Mouse (Mus musculus): ENCODE measurements around the gene Ube2e3. TPM values are rescaled to one million over a fixed set of nuclear protein-coding genes. Genes with fewer than 3 reads are reported as not detected.

The Ube2e3 gene
- polyA plus RNA-seq, 1 experiment = 26.2 TPM

DNA sequence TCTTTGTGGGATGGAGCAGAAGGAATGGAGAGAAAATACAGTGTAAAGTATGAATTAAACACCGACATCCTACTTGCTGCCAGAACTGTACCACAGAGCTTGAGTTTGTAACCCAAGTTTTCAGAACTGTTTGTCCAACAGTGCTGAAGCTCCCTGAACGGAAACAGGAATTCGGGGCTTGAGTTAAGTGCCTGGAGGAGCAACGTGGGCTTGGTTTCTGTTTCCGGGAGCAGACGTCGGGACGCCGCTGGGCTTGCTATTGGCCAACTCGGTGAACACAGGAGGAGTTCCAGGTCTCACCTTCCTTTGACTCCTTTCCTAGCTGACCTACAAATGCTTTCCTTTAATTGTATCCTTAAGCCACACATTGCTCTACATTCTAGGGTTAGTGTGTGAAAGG, 22.2 kb upstream of the Ube2e3 start:
- Histone ChIP-seq H3K79me3 (ENCODE audit: low read depth) (no peaks in the 10 kb centered on the region), H3K4me3 (ENCODE audit: insufficient read depth, poor library complexity, severe bottlenecking) (no peak overlapping the region), H3K27me3 (ENCODE audit: control insufficient read depth, insufficient read depth, insufficient read length) (no peaks in the 10 kb centered on the region), H3K79me2 (ENCODE audit: control insufficient read depth, insufficient read depth) (no peaks in the 10 kb centered on the region), H3ac (ENCODE audit: control insufficient read depth, insufficient read length, low read depth) (no peak overlapping the region), H3K36me3 (ENCODE audit: control insufficient read depth, insufficient read depth) (no peaks in the 10 kb centered on the region)
- TF ChIP-seq FOSL1 (IDR thresholded peaks at IDR 0.05; ENCODE audit: insufficient read depth, low read length, poor library complexity, severe bottlenecking) (no peak), CEBPB (IDR thresholded peaks at IDR 0.05; ENCODE audit: low read depth) (no peak)

DNA sequence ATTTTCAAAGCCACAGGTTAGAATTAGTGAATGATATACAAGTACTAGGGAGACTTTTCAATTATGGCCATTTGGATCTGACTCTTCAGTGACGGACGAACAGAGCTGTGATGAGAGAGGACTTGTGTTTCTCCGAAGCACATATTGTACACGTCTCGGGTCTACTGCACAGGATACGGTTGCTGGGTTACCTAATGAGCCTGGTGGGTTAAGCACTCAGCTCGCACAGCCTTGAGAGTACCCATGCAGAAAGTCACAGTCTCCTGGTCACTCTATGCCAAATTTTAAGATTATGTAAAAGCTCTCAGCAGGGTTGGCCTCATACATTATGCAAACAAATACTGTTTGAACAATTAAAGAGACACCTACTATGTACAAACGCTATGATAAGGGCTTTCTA, 13.6 kb upstream of the Ube2e3 start:
- Histone ChIP-seq H3K27me3 (ENCODE audit: control insufficient read depth, insufficient read depth, insufficient read length) (no peaks in the 10 kb centered on the region), H3K4me3 (ENCODE audit: insufficient read depth, poor library complexity, severe bottlenecking) (no peak overlapping the region), H3K79me2 (ENCODE audit: control insufficient read depth, insufficient read depth) (no peaks in the 10 kb centered on the region), H3ac (ENCODE audit: control insufficient read depth, insufficient read length, low read depth) (no peak overlapping the region), H3K36me3 (ENCODE audit: control insufficient read depth, insufficient read depth) (no peaks in the 10 kb centered on the region), H3K79me3 (ENCODE audit: low read depth) (no peaks in the 10 kb centered on the region)
- TF ChIP-seq USF1 (IDR thresholded peaks at IDR 0.05; ENCODE audit: low read depth) = no peak
- TF ChIP-seq MYOD1 (IDR thresholded peaks at IDR 0.05; ENCODE audit: control insufficient read depth, insufficient read length, low read depth) = no peak
- no peak for TF ChIP-seq MAX (IDR thresholded peaks at IDR 0.05)
- TF ChIP-seq CTCF (IDR thresholded peaks at IDR 0.05; ENCODE audit: control insufficient read depth, insufficient read depth, insufficient read length) = no peak
- TF ChIP-seq CEBPB (IDR thresholded peaks at IDR 0.05; ENCODE audit: low read depth) = no peak
- TF ChIP-seq FOSL1 (IDR thresholded peaks at IDR 0.05; ENCODE audit: insufficient read depth, low read length, poor library complexity, severe bottlenecking) = no peak
- TF ChIP-seq MYOG (IDR thresholded peaks at IDR 0.05; ENCODE audit: control insufficient read depth, extremely low read depth, insufficient read length) = no peak

DNA sequence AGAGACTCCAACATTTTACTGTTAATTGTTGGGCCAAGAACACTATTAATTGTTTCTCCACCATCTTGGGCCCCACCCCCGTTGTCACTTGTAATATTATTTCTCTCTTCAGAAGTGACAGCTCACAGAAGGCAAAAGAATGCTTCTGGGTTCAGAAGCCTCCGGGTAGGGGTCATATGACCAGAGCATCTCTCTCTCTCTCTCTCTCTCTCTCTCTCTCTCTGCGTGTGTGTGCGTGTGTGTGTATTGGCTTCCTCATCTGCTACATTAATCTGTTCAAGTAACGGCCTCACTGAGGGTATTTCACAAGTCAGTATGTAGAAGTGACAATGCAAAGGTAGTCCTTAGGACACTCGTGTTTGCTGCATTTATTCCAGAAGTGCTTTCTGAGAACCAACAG, 9.3 kb upstream of the Ube2e3 start:
- no peaks in the 10 kb centered on the region for H3K36me3 ChIP-seq (ENCODE audit: control insufficient read depth, insufficient read depth)
- H3K79me2 ChIP-seq (ENCODE audit: control insufficient read depth, insufficient read depth) = no peaks in the 10 kb centered on the region
- H3K4me3 ChIP-seq (ENCODE audit: insufficient read depth, poor library complexity, severe bottlenecking) = no peak overlapping the region

DNA sequence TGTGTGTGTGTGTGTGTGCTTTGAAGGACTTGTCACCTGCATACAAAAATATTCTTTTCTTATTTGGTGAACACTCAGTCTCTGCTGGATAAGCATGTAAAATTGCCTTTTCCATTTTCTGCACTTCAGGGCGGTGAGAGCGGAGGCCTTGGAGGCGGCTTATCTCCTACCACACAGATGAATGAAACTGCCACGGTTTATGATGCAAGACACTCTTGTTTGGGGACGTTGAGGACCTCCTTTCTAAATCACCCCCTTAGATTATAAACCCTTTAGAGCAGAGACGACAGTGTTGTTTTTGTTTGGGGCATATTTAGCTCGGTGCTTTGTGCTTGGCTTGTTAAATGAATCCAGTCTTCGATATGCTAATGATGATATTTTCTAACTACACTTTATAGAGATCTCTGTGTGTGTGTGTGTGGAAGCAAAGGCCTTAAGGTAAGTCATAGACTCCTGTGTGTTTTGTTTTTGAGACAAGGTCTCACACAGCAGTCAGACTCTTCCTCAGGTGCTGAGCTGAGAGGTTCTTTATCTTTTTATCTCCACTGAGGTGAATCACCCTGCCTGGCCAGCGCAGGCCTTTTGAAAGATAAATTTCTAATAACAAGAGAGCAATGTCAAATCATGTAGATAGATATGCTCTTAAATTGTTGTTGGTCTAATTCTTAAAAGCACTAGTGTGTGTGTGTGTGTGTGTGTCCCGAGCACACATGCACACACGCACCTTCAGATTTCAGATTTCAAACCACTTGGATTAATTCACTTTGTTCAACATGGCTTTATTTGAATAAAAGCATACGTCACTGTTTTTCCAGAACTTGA, 8.4 kb upstream of the Ube2e3 start:
- no peaks in the 10 kb centered on the region for H3K36me3 ChIP-seq (ENCODE audit: control insufficient read depth, insufficient read depth)
- no peaks in the 10 kb centered on the region for H3K79me2 ChIP-seq (ENCODE audit: control insufficient read depth, insufficient read depth)
- no peaks in the 10 kb centered on the region for H3K79me3 ChIP-seq (ENCODE audit: low read depth)
- H3K27me3 ChIP-seq (ENCODE audit: control insufficient read depth, insufficient read depth, insufficient read length) = no peaks in the 10 kb centered on the region
- no peak overlapping the region for H3K4me3 ChIP-seq (ENCODE audit: insufficient read depth, poor library complexity, severe bottlenecking)
- H3ac ChIP-seq (ENCODE audit: control insufficient read depth, insufficient read length, low read depth) = no peak overlapping the region
- no peak for TF ChIP-seq MYOG (IDR thresholded peaks at IDR 0.05; ENCODE audit: control insufficient read depth, extremely low read depth, insufficient read length)
- no peak for TF ChIP-seq MAX (IDR thresholded peaks at IDR 0.05)
- no peak for TF ChIP-seq CTCF (IDR thresholded peaks at IDR 0.05; ENCODE audit: control insufficient read depth, insufficient read depth, insufficient read length)
- no peak for TF ChIP-seq FOSL1 (IDR thresholded peaks at IDR 0.05; ENCODE audit: insufficient read depth, low read length, poor library complexity, severe bottlenecking)
- no peak for TF ChIP-seq USF1 (IDR thresholded peaks at IDR 0.05; ENCODE audit: low read depth)
- no peak for TF ChIP-seq CEBPB (IDR thresholded peaks at IDR 0.05; ENCODE audit: low read depth)
- TF ChIP-seq MYOD1 (IDR thresholded peaks at IDR 0.05; ENCODE audit: control insufficient read depth, insufficient read length, low read depth) = no peak

More for the DNA sequence above, 9.3 kb upstream of the Ube2e3 start:
- no peak overlapping the region for H3ac ChIP-seq (ENCODE audit: control insufficient read depth, insufficient read length, low read depth)
- no peaks in the 10 kb centered on the region for H3K27me3 ChIP-seq (ENCODE audit: control insufficient read depth, insufficient read depth, insufficient read length)
- H3K79me3 ChIP-seq (ENCODE audit: low read depth) = no peaks in the 10 kb centered on the region
- TF ChIP-seq MYOG (IDR thresholded peaks at IDR 0.05; ENCODE audit: control insufficient read depth, extremely low read depth, insufficient read length) (no peak), CEBPB (IDR thresholded peaks at IDR 0.05; ENCODE audit: low read depth) (no peak), MAX (IDR thresholded peaks at IDR 0.05) (no peak), USF1 (IDR thresholded peaks at IDR 0.05; ENCODE audit: low read depth) (no peak), MYOD1 (IDR thresholded peaks at IDR 0.05; ENCODE audit: control insufficient read depth, insufficient read length, low read depth) (no peak), CTCF (IDR thresholded peaks at IDR 0.05; ENCODE audit: control insufficient read depth, insufficient read depth, insufficient read length) (no peak), FOSL1 (IDR thresholded peaks at IDR 0.05; ENCODE audit: insufficient read depth, low read length, poor library complexity, severe bottlenecking) (no peak)

DNA sequence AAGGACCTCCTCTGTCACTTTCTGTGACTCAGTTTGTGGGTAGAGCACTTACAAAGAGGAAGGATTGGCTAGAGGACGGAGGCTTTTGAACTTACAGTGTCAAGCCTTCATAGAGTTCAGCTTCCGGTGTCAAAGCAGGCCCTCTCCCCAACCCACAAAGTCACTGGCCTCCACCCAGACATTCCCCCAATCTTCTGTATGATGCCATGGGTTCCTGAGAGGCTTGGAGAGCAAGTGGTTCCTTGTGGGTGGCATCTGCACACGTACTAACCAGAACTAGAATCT, 7.9 kb upstream of the Ube2e3 start:
- Histone ChIP-seq H3K79me2 (ENCODE audit: control insufficient read depth, insufficient read depth) (no peaks in the 10 kb centered on the region), H3K79me3 (ENCODE audit: low read depth) (no peaks in the 10 kb centered on the region), H3K4me3 (ENCODE audit: insufficient read depth, poor library complexity, severe bottlenecking) (no peak overlapping the region), H3ac (ENCODE audit: control insufficient read depth, insufficient read length, low read depth) (no peak overlapping the region), H3K27me3 (ENCODE audit: control insufficient read depth, insufficient read depth, insufficient read length) (no peaks in the 10 kb centered on the region), H3K36me3 (ENCODE audit: control insufficient read depth, insufficient read depth) (no peaks in the 10 kb centered on the region)
- TF ChIP-seq MAX (IDR thresholded peaks at IDR 0.05) = no peak
- TF ChIP-seq CEBPB (IDR thresholded peaks at IDR 0.05; ENCODE audit: low read depth) = no peak
- no peak for TF ChIP-seq FOSL1 (IDR thresholded peaks at IDR 0.05; ENCODE audit: insufficient read depth, low read length, poor library complexity, severe bottlenecking)
- no peak for TF ChIP-seq MYOD1 (IDR thresholded peaks at IDR 0.05; ENCODE audit: control insufficient read depth, insufficient read length, low read depth)
- no peak for TF ChIP-seq CTCF (IDR thresholded peaks at IDR 0.05; ENCODE audit: control insufficient read depth, insufficient read depth, insufficient read length)
- TF ChIP-seq MYOG (IDR thresholded peaks at IDR 0.05; ENCODE audit: control insufficient read depth, extremely low read depth, insufficient read length) = no peak
- TF ChIP-seq USF1 (IDR thresholded peaks at IDR 0.05; ENCODE audit: low read depth) = no peak

DNA sequence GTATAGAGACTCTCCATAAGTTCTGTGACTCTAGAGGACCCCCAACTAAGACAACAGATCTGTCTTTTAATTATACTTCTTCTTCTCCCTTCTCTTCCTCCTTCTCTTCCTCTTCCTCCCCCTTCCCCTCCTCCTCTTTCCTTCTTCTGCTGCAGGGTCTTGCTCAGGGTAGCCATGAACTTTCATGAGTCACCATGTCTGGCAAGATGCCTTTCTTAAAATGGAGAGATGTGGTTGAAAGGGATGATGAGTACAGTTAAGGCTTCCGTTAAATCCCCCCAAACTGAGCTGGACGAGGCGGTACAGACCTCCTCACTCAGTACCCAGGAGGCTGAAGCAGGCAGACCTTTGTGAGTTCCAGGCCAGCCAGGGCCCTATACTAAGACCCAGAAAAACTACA, 3.8 kb upstream of the Ube2e3 start:
- H3K27me3 ChIP-seq (ENCODE audit: control insufficient read depth, insufficient read depth, insufficient read length) = no peaks in the 10 kb centered on the region
- H3K79me2 ChIP-seq (ENCODE audit: control insufficient read depth, insufficient read depth) = no peaks in the 10 kb centered on the region
- TF ChIP-seq MYOD1 (IDR thresholded peaks at IDR 0.05; ENCODE audit: control insufficient read depth, insufficient read length, low read depth) (no peak), CEBPB (IDR thresholded peaks at IDR 0.05; ENCODE audit: low read depth) (no peak), MYOG (IDR thresholded peaks at IDR 0.05; ENCODE audit: control insufficient read depth, extremely low read depth, insufficient read length) (no peak), FOSL1 (IDR thresholded peaks at IDR 0.05; ENCODE audit: insufficient read depth, low read length, poor library complexity, severe bottlenecking) (no peak), MAX (IDR thresholded peaks at IDR 0.05) (no peak), USF1 (IDR thresholded peaks at IDR 0.05; ENCODE audit: low read depth) (no peak), CTCF (IDR thresholded peaks at IDR 0.05; ENCODE audit: control insufficient read depth, insufficient read depth, insufficient read length) (no peak)
- H3K4me3 ChIP-seq (ENCODE audit: insufficient read depth, poor library complexity, severe bottlenecking) = no peak overlapping the region
- no peak overlapping the region for H3ac ChIP-seq (ENCODE audit: control insufficient read depth, insufficient read length, low read depth)
- H3K79me3 ChIP-seq (ENCODE audit: low read depth) = no peaks in the 10 kb centered on the region
- no peaks in the 10 kb centered on the region for H3K36me3 ChIP-seq (ENCODE audit: control insufficient read depth, insufficient read depth)
